Mouse (Mus musculus) limb, embryonic 15.5 days (tissue): ENCODE measurements around the gene Smurf2. TPM values are rescaled to one million over a fixed set of nuclear protein-coding genes. Genes with fewer than 3 reads are reported as not detected.

ENCODE experiments used
- ATAC-seq: fragments of 200-750 bp; cut with Nextera tagmentation; 2 replicates; pipeline ENCODE4 v1.8.0; 2017; ENCODE audit warnings: low read depth, moderate TSS enrichment; ENCODE audit not compliant: insufficient number of reproducible peaks, low FRiP score, low TSS enrichment
- H3K27ac ChIP-seq: fragments of 300-500 bp; sonication (generic); 2 replicates; pipeline ENCODE4 v1.5.1; 2015; ENCODE audit warnings: moderate library complexity, mild to moderate bottlenecking, inconsistent platforms
- H3K27me3 ChIP-seq: fragments of 300-500 bp; sonication (generic); 2 replicates; pipeline ENCODE4 v1.6.1; 2015; ENCODE audit warnings: inconsistent platforms
- H3K36me3 ChIP-seq: fragments of 300-500 bp; sonication (generic); 2 replicates; pipeline ENCODE4 v1.6.1; 2015; ENCODE audit warnings: inconsistent platforms
- H3K4me1 ChIP-seq: fragments of 300-500 bp; sonication (generic); 2 replicates; pipeline ENCODE4 v1.6.1; 2015; ENCODE audit warnings: inconsistent platforms
- H3K4me2 ChIP-seq: fragments of 300-500 bp; sonication (generic); 2 replicates; pipeline ENCODE4 v1.6.1; 2015; ENCODE audit warnings: mild to moderate bottlenecking, inconsistent platforms
- H3K4me3 ChIP-seq: fragments of 300-500 bp; sonication (generic); 2 replicates; pipeline ENCODE4 v1.5.1; 2015; ENCODE audit warnings: mild to moderate bottlenecking, inconsistent platforms
- H3K9ac ChIP-seq: fragments of 300-500 bp; sonication (generic); 2 replicates; pipeline ENCODE4 v1.6.1; 2015; ENCODE audit warnings: inconsistent platforms
- H3K9me3 ChIP-seq: fragments of 300-500 bp; sonication (generic); 2 replicates; pipeline ENCODE4 v1.6.1; 2016; ENCODE audit warnings: inconsistent platforms
- WGBS: fragments of 180-500 bp; shearing (Covaris S2); methylation state at CpG from one replicate; pipeline ENCODE4 v1.1.7; 2015; 5-methylcytosine and 5-hydroxymethylcytosine counted together
- polyA plus RNA-seq: library from polyadenylated mRNA; unstranded; fragments of >200 nt; fragmentation: Nextera tagmentation; extraction: Ambion mirVana; gene quantifications from 2 replicates; pipeline ENCODE4 v1.2.1, GENCODE M21; 2015

Smurf2 gene
- polyA plus RNA-seq, 1 experiment from 2014 or later: 13.4 TPM

DNA sequence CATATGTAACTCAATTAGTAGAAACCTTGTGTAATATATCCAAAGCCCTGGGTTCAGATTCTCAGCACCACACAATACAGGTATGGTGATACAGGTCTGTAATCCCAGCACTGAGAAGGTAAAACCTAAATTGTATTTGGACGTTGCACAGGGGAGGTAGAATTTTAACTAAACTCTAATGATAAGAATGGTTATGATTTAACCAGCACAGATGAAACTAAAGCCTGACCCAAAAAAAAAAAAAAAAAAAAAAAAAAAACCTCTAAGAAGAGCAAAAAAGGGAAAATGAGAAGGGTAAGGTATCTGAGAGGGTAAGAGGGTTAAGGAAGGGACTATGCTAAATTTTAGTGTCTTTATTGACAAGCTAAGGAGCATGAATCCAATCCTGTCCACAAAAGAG is 20.7 kb downstream of the Smurf2 start:
- Histone ChIP-seq H3K4me3 (no peak overlapping the region), H3K4me2 (no peak overlapping the region), H3K9ac (no peak overlapping the region), H3K9me3 (no peaks in the 10 kb centered on the region), H3K27ac (no peak overlapping the region), H3K4me1 (no peaks in the 10 kb centered on the region), H3K36me3 (no peaks in the 10 kb centered on the region), H3K27me3 (no peaks in the 10 kb centered on the region)
- WGBS: 86% methylated on average over 1 of the region's 1 CpGs
- no peak for ATAC-seq

DNA sequence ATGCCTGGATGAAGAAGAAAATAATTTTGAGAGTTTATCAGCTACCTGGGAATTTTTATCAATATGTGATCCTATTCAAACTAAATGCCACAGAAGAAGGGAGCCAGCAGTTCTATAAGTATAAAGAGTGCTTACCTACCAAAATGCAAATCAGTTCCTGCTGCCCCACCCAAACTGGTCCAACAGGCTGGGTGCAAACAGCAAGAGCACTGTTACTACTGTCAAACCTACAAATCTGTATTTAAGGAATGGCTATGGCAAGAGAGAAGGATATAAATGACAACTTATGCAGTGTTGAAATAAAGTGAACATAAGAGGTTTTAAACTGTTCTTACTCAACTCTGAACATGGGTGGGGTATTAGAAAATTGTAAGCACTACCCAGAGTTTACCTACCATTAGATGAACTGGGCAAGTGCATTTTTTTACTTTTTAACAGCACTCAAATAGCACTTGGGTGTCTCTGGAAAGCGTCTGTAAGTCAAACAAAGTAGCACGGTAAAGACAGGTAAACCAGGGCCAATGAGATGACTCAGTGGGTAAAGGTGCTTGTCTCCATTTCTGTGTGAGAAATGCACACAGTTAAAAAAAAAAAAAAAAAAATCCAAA is 23.9 kb downstream of the Smurf2 start:
- no peak for ATAC-seq

DNA sequence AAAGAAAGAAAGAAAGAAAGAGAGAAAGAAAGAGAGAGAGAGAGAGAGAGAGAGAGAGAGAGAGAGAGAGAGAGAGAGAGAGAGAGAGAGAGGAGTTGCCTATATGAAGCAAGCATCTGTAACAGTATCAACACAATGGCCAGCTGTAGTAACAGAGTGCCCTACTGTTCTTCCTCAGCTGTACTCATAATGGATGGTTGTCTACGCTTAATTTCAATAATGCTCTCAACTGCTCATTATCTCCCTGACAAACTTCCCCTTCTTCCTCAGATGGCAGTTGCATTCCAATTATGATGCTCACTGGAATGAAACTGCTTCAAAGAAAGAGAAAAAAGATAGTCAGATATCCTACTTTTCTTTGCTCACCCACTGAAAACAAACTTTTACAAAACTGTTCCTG is 36.9 kb downstream of the Smurf2 start:
- no peaks in the 10 kb centered on the region for H3K9me3 ChIP-seq
- no peak overlapping the region for H3K27ac ChIP-seq
- peaks cover 3% of the 10 kb centered on the region; the same call in 1 of the 2 replicates for H3K4me1 ChIP-seq
- H3K27me3 ChIP-seq: no peaks in the 10 kb centered on the region
- no peaks in the 10 kb centered on the region for H3K36me3 ChIP-seq
- no peak for ATAC-seq
- no peak overlapping the region for H3K4me2 ChIP-seq
- H3K4me3 ChIP-seq: no peak overlapping the region
- WGBS: 88% methylated on average over 1 of the region's 1 CpGs
- no peak overlapping the region for H3K9ac ChIP-seq

More for the DNA sequence above, 23.9 kb downstream of the Smurf2 start:
- H3K4me1 ChIP-seq: peaks cover 5% of the 10 kb centered on the region
- 58% methylated on average over 2 of the region's 2 CpGs for WGBS
- no peak overlapping the region for H3K4me3 ChIP-seq
- no peak overlapping the region for H3K4me2 ChIP-seq
- H3K27ac ChIP-seq: no peak overlapping the region
- no peak overlapping the region for H3K9ac ChIP-seq
- H3K36me3 ChIP-seq: no peaks in the 10 kb centered on the region
- no peaks in the 10 kb centered on the region for H3K27me3 ChIP-seq
- no peaks in the 10 kb centered on the region for H3K9me3 ChIP-seq

DNA sequence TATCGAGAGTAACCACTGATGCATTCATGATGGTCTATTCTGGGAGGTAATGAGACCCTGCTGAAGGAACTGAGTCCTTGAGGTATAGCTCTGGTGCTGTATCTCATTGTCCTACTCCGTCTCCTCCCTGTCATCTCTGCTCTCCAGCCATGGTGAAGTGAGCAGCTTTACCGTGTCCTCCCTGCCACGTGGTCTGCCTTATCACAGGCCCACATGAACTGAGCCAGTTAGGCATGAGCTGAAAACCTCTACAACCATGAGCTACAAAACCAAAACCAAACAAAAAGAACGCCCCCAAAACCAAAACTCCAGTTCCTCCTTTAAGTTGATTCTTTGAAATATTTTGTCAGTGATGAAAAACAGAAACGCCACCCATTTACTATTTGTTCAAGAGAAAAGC is 47.9 kb downstream of the Smurf2 start:
- no peak for ATAC-seq
- Histone ChIP-seq H3K27ac (no peak overlapping the region), H3K36me3 (peaks cover 13% of the 10 kb centered on the region), H3K4me3 (no peak overlapping the region), H3K4me2 (no peak overlapping the region), H3K9ac (no peak overlapping the region), H3K4me1 (no peaks in the 10 kb centered on the region), H3K9me3 (no peaks in the 10 kb centered on the region), H3K27me3 (no peaks in the 10 kb centered on the region)
- 89% methylated on average over 6 of the region's 6 CpGs for WGBS

DNA sequence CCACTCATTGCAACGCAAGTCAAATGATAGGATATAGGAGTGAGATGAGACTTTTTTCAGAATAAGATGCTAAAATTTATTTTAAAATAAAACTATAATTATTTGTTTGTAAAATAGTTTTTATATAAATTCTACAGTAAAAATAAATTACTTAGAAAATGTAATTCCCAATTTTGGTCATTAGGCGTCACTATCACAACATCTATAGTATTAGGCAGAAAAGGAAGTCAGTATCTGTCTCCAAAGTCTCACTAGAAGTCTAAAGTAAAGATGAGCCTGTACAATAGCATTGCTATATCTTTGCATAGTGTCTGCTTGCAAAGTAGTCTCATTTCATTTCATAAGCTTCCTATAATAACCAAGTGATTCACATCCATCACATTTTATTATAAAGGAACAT is 69.1 kb downstream of the Smurf2 start:
- H3K9ac ChIP-seq: no peak overlapping the region
- H3K4me1 ChIP-seq: no peaks in the 10 kb centered on the region
- ATAC-seq: no peak
- peaks cover 39% of the 10 kb centered on the region for H3K36me3 ChIP-seq
- 52% methylated on average over 2 of the region's 2 CpGs for WGBS
- no peaks in the 10 kb centered on the region for H3K27me3 ChIP-seq
- no peak overlapping the region for H3K4me2 ChIP-seq
- H3K27ac ChIP-seq: no peak overlapping the region
- no peaks in the 10 kb centered on the region for H3K9me3 ChIP-seq
- no peak overlapping the region for H3K4me3 ChIP-seq

DNA sequence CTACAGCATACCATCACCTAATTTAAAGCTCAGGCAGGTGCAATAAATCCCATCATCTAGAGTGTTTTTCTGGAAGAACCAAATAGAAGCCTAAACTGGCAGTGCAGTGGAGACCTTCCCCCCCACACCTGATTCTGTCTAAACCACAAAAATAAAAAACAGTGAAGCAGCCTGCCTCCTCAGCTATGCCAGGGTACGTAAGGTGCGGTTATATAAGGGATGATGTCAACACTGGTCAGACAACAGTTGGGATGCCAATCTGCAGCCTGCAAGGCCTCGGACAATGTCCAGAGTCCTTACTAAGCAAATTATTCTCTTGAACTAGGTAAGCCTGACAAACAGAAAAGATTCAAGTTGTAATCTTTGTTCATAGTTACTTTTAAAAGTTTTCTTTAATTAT is 78.5 kb downstream of the Smurf2 start:
- Histone ChIP-seq H3K9me3 (no peaks in the 10 kb centered on the region), H3K27me3 (no peaks in the 10 kb centered on the region), H3K9ac (no peak overlapping the region), H3K4me1 (no peaks in the 10 kb centered on the region), H3K36me3 (peaks cover 53% of the 10 kb centered on the region), H3K4me2 (no peak overlapping the region), H3K4me3 (no peak overlapping the region), H3K27ac (no peak overlapping the region)
- no peak for ATAC-seq
- WGBS: 85% methylated on average over 3 of the region's 3 CpGs

DNA sequence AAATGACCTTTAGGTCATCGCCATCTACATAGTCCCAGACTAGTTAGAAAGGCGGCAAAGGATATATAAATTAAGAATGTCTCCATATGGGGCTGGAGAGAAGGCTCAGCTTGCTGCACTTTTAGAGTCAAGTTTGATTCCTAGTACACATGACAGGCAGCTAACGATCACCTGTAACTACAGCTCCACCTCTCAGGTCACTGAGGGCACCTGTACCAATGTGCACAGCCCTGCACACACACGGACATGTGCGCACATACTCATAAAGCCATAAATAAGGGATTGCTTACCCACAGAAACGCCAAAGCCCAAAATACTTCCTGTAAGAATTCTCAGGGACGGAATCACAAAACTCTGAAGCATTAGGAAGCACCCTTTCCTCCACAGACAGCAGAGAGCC is 92.4 kb downstream of the Smurf2 start:
- H3K9me3 ChIP-seq: no peaks in the 10 kb centered on the region
- ATAC-seq: no peak

DNA sequence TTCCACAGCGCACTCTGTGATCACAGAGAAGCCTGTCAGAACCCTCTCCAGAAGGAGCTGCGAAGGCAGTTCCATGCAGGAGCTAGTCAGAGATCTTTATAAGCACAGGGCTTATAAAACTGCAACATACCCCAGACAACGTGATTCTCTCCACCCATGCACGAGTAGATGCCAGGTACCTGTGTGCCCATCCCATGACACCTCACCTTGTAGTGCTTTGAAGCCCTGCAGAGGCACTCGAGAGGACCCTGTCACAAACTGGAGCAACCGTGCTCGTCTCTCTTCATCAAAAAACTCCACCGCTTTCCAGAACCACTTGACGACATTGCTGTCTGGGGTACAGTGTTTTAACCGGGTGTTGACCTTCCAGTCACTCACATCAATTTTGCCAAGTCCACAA is 96.1 kb downstream of the Smurf2 start:
- Histone ChIP-seq H3K4me1 (peaks cover 7% of the 10 kb centered on the region; the same call in 1 of the 2 replicates), H3K4me3 (no peak overlapping the region), H3K36me3 (peaks cover 74% of the 10 kb centered on the region), H3K4me2 (no peak overlapping the region), H3K27ac (no peak overlapping the region), H3K27me3 (no peaks in the 10 kb centered on the region), H3K9ac (no peak overlapping the region), H3K9me3 (no peaks in the 10 kb centered on the region)
- no peak for ATAC-seq
- 87% methylated on average over 10 of the region's 10 CpGs for WGBS

More for the DNA sequence above, 92.4 kb downstream of the Smurf2 start:
- peaks cover 74% of the 10 kb centered on the region for H3K36me3 ChIP-seq
- H3K4me3 ChIP-seq: no peak overlapping the region
- no peak overlapping the region for H3K27ac ChIP-seq
- no peaks in the 10 kb centered on the region for H3K4me1 ChIP-seq
- no peak overlapping the region for H3K4me2 ChIP-seq
- no peak overlapping the region for H3K9ac ChIP-seq
- no peaks in the 10 kb centered on the region for H3K27me3 ChIP-seq
- WGBS: 88% methylated on average over 7 of the region's 7 CpGs

DNA sequence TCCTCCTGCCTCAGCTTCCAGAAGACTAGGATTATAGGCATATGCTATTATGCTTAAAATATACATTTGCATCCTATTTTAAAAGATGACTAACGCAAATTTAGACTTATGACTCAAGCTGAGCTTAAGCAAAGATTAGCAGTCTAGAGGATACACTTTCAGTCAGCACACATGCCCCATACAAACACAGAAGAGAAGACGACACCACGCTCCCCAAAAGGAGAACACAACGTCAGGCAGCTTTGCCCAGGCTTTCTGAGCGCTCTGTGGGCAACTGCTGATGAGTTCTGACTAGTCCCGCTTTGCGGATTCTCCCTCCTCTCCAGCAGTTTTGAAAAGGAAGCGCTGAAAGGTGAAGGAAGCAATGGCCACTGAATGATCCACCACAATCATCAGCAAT is 96.8 kb downstream of the Smurf2 start:
- Histone ChIP-seq H3K9ac (no peak overlapping the region), H3K4me1 (peaks cover 10% of the 10 kb centered on the region), H3K9me3 (no peaks in the 10 kb centered on the region), H3K36me3 (peaks cover 72% of the 10 kb centered on the region), H3K4me3 (no peak overlapping the region), H3K27me3 (no peaks in the 10 kb centered on the region), H3K27ac (no peak overlapping the region), H3K4me2 (no peak overlapping the region)
- ATAC-seq: no peak
- WGBS: 95% methylated on average over 8 of the region's 8 CpGs

DNA sequence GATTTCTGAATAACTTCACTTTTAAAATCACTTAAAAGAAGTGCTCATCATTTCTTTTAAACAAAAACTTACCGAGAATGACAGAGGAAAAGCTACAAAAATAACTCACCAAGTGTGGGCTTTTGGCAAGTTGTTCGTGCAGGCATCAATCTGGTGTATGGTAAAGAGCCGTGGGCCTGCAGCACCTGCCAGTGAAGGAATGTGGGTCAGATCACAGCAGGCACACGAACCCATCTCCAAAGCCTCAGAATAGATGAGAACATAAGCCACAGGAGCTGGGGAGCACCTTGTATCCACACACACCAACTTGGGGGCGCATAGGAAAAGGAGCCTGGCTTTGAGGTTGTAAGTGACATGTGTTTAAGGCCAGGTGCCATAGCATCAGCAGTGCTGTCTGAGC is 97.6 kb downstream of the Smurf2 start:
- Histone ChIP-seq H3K36me3 (peaks cover 71% of the 10 kb centered on the region), H3K4me3 (no peak overlapping the region), H3K4me2 (no peak overlapping the region), H3K9me3 (no peaks in the 10 kb centered on the region), H3K27ac (no peak overlapping the region), H3K27me3 (no peaks in the 10 kb centered on the region), H3K9ac (no peak overlapping the region), H3K4me1 (peaks cover 17% of the 10 kb centered on the region)
- WGBS: 89% methylated on average over 5 of the region's 5 CpGs
- ATAC-seq: no peak

DNA sequence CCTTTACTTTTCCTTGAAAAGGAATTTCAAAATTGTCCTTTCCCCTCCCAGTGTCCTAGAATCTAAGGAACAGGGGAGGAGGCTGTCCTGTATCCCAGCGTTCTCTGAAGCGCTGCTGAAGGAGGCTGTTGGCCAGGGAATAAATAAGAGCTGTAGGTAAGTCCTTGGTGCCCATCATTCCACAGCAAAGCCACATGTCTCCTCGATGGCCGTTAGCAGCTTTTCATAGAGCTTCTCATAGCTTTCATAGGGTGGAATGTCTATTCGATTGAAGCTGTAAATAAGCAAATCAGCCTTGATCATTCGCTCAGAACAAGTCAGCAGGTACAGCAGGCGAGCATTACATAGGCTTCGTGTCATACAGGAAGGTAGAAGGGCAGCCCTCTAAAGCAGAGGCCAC is 98.0 kb downstream of the Smurf2 start:
- H3K9ac ChIP-seq: no peak overlapping the region
- ATAC-seq: no peak
- no peak overlapping the region for H3K4me2 ChIP-seq
- no peak overlapping the region for H3K4me3 ChIP-seq
- H3K9me3 ChIP-seq: no peaks in the 10 kb centered on the region
- H3K27me3 ChIP-seq: no peaks in the 10 kb centered on the region
- H3K27ac ChIP-seq: no peak overlapping the region
- peaks cover 19% of the 10 kb centered on the region for H3K4me1 ChIP-seq
- WGBS: 88% methylated on average over 8 of the region's 8 CpGs
- H3K36me3 ChIP-seq: peaks cover 71% of the 10 kb centered on the region

DNA sequence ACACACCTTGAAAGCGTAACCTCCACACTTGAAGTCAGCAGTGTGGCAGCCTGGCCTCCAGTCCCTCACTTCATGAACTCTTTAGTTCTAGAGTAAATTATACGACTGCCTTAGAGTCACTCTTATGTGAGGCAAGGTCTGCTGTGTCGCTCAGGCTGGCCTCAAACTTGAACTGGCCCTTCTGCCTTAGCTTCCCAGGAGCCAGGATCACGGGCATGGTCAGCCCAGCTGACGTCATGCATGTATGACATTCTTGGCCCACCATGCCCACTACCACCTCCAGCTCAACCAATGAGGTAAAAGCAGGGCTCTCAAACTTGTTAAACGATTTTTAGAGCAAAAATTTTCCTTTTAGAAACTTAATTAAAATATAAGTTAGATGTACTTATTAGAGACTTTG is 99.1 kb downstream of the Smurf2 start:
- H3K36me3 ChIP-seq: peaks cover 73% of the 10 kb centered on the region
- no peaks in the 10 kb centered on the region for H3K9me3 ChIP-seq
- WGBS: 83% methylated on average over 6 of the region's 6 CpGs
- no peak overlapping the region for H3K4me3 ChIP-seq
- peak overlapping the region; percentile 33; the same call in 1 of the 2 replicates for H3K27ac ChIP-seq
- H3K4me2 ChIP-seq: no peak overlapping the region
- H3K4me1 ChIP-seq: peaks cover 19% of the 10 kb centered on the region
- no peak overlapping the region for H3K9ac ChIP-seq
- H3K27me3 ChIP-seq: no peaks in the 10 kb centered on the region
- no peak for ATAC-seq

DNA sequence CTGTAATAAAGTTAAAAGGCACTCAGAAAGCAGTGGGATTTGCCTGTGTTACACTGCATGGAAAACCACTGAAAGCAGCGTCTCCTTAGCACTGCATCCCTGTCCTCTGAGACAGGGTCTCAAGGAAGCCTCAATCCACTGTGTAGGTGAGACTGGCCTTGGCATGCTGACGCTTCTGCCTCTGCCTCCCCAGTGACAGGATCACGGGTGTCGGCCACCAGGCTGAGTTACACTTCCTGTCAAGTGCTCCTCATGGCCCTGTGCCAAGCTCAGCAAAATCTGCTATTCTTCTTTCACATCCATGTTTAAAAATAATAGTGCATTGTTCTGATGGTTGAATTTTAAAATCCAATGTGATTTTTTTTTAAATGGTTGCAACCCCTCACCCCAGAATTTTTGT is 99.5 kb downstream of the Smurf2 start:
- no peak for ATAC-seq
- H3K4me1 ChIP-seq: peaks cover 19% of the 10 kb centered on the region
- no peak overlapping the region for H3K4me3 ChIP-seq
- H3K27me3 ChIP-seq: no peaks in the 10 kb centered on the region
- peak overlapping the region; percentile 22; the same call in 1 of the 2 replicates for H3K27ac ChIP-seq
- WGBS: 44% methylated on average over 4 of the region's 4 CpGs
- peaks cover 73% of the 10 kb centered on the region for H3K36me3 ChIP-seq
- 0 out of 2 replicates have a peak overlapping the region, but pooled peaks have one; percentile 14 for H3K9ac ChIP-seq
- H3K9me3 ChIP-seq: no peaks in the 10 kb centered on the region
- no peak overlapping the region for H3K4me2 ChIP-seq
